Mouse (Mus musculus): Measurements from ENCODE around the gene Fam162b.

GRCm38 (mm10) chr10:51596928-51597635, 6.8 kb upstream of the Fam162b start:
- TF ChIP-seq CTCF (IDR thresholded peaks at IDR 0.05; ENCODE audit: insufficient read depth, low read depth, low read length), result no peak
- no peak for TF ChIP-seq POLR2A (IDR thresholded peaks at IDR 0.05; ENCODE audit: insufficient read depth, low read depth, low read length)
